Mouse (Mus musculus): Measurements from ENCODE around the gene Smad3.

- no peak for TF ChIP-seq POLR2A (IDR thresholded peaks at IDR 0.05; ENCODE audit: insufficient read depth, low read depth, low read length)
- no peak for TF ChIP-seq CTCF (IDR thresholded peaks at IDR 0.05; ENCODE audit: insufficient read depth, low read depth, low read length)
These were observed 106.9 kb downstream of the Smad3 start for GRCm38 (mm10) chr9:63650905-63651304.
